Mouse (Mus musculus) ovary, postnatal 14 days (tissue): ENCODE results near the gene 0610030E20Rik.

ENCODE experiments used
- DNase-seq: peaks from one replicate; pipeline ENCODE4 v3.0.0; 2022; ENCODE audit warnings: low spot score

0610030E20Rik gene

GRCm38 (mm10) chr6:72370091-72370490 is 23.0 kb downstream of the 0610030E20Rik start:
- DNase-seq, result no peak

- no peak for DNase-seq
Observed at GRCm38 (mm10) chr6:72371147-72371546, 24.0 kb downstream of the 0610030E20Rik start.

GRCm38 (mm10) chr6:72371571-72371970 is 24.5 kb downstream of the 0610030E20Rik start:
- no peak for DNase-seq

GRCm38 (mm10) chr6:72373184-72373583 is 26.1 kb downstream of the 0610030E20Rik start:
- no peak for DNase-seq

- DNase-seq, result no peak
Observed at GRCm38 (mm10) chr6:72374206-72374605, 27.1 kb downstream of the 0610030E20Rik start.

GRCm38 (mm10) chr6:72374820-72375563 is 27.9 kb downstream of the 0610030E20Rik start:
- no peak for DNase-seq

- no peak for DNase-seq
Observed at GRCm38 (mm10) chr6:72378510-72379234, 31.6 kb downstream of the 0610030E20Rik start.

GRCm38 (mm10) chr6:72379377-72380130 is 32.4 kb downstream of the 0610030E20Rik start:
- DNase-seq, result no peak

GRCm38 (mm10) chr6:72380131-72380770 is 33.1 kb downstream of the 0610030E20Rik start, which contains the start of gene Vamp5:
Vamp5 (minus strand) TSS chr6:72380468.
- DNase-seq, result peak; percentile 64

GRCm38 (mm10) chr6:72382494-72382893 is 35.4 kb downstream of the 0610030E20Rik start:
- no peak for DNase-seq

GRCm38 (mm10) chr6:72383142-72383820 is 36.2 kb downstream of the 0610030E20Rik start:
- no peak for DNase-seq

GRCm38 (mm10) chr6:72383952-72384351 is 36.8 kb downstream of the 0610030E20Rik start:
- no peak for DNase-seq

GRCm38 (mm10) chr6:72385258-72385657 is 38.1 kb downstream of the 0610030E20Rik start:
- DNase-seq, result no peak

GRCm38 (mm10) chr6:72386561-72386960 is 39.4 kb downstream of the 0610030E20Rik start:
- DNase-seq, result no peak

GRCm38 (mm10) chr6:72387816-72388215 is 40.7 kb downstream of the 0610030E20Rik start:
- no peak for DNase-seq

GRCm38 (mm10) chr6:72388266-72388665 is 41.1 kb downstream of the 0610030E20Rik start:
- no peak for DNase-seq

- DNase-seq, result no peak
Observed at GRCm38 (mm10) chr6:72388791-72389329, 41.7 kb downstream of the 0610030E20Rik start.

- peak; percentile 42 for DNase-seq
Observed at GRCm38 (mm10) chr6:72389471-72389940, 42.4 kb downstream of the 0610030E20Rik start.

- DNase-seq, result peak; percentile 81
Observed at GRCm38 (mm10) chr6:72389941-72390771, 43.0 kb downstream of the 0610030E20Rik start, which contains the start of gene Vamp8. Vamp8 (minus strand) TSS chr6:72390703.
